Mouse (Mus musculus): Measurements from ENCODE around the gene Glce.

DNA sequence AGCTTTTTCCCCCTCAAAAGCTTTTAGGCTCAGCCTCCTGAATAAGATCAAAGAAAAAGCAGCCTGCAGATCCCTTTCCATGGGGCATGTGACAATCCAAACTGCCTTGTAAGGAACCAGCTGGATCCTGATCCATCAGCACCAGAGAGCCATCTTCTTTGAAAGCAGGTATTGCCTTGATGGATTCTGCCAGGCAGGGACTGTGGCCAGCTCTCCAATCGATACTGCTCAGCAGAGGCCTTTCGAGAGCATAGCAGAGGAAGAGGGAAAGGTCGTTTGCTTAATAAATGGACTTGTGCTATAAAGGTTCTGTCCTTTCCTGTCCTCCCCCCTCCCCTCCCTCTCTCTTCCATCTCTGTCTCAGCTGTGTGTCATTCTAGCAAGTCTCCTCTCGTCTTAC, 33.4 kb upstream of the Glce start:
- TF ChIP-seq CTCF (IDR thresholded peaks at IDR 0.05; ENCODE audit: low read depth) = no peak
- TF ChIP-seq EP300 (IDR thresholded peaks at IDR 0.05; ENCODE audit: low read depth) = no peak

All from liver, postnatal 0 days (tissue).